Mouse (Mus musculus) lung, postnatal 0 days (tissue): Measurements from ENCODE around the gene Kansl1. TPM values are rescaled to one million over a fixed set of nuclear protein-coding genes. Genes with fewer than 3 reads are reported as not detected.

Experiments
- ATAC-seq: fragments of 200-750 bp; cut with Nextera tagmentation; 2 replicates; pipeline ENCODE4 v1.8.0; 2017; ENCODE audit warnings: moderate library complexity
- DNase-seq: peaks from one replicate; pipeline ENCODE4 v3.0.0-alpha.2; 2016; ENCODE audit warnings: low spot score
- H3K27ac ChIP-seq: fragments of 300-500 bp; sonication (generic); 2 replicates; pipeline ENCODE4 v1.5.1; 2014; ENCODE audit warnings: antibody characterized with exemption, mild to moderate bottlenecking, low read length, mixed read lengths
- H3K27me3 ChIP-seq: fragments of 300-500 bp; sonication (generic); replicated peaks from 2 replicates; pipeline ENCODE4 v1.6.1; 2014; ENCODE audit warnings: low read length, mixed read lengths; ENCODE audit not compliant: insufficient read depth
- H3K36me3 ChIP-seq: fragments of 300-500 bp; sonication (generic); 2 replicates; pipeline ENCODE4 v1.6.1; 2014; ENCODE audit warnings: low read length, mixed read lengths; ENCODE audit not compliant: insufficient read depth
- H3K4me1 ChIP-seq: fragments of 300-500 bp; sonication (generic); 2 replicates; pipeline ENCODE4 v1.6.1; 2014; ENCODE audit warnings: antibody characterized with exemption, low read depth, low read length, mixed read lengths; ENCODE audit not compliant: insufficient read depth
- H3K4me2 ChIP-seq: fragments of 300-500 bp; sonication (generic); replicated peaks from 2 replicates; pipeline ENCODE4 v1.6.1; 2014; ENCODE audit warnings: low read depth, mild to moderate bottlenecking, low read length, moderate library complexity, mixed read lengths
- H3K4me3 ChIP-seq: fragments of 300-500 bp; sonication (generic); 2 replicates; pipeline ENCODE4 v1.5.1; 2014; ENCODE audit warnings: low read depth, low read length
- H3K9ac ChIP-seq: fragments of 300-500 bp; sonication (generic); replicated peaks from 2 replicates; pipeline ENCODE4 v1.6.1; 2014; ENCODE audit warnings: low read depth, mild to moderate bottlenecking
- H3K9me3 ChIP-seq: fragments of 300-500 bp; sonication (generic); 2 replicates; pipeline ENCODE4 v1.6.1; 2016; ENCODE audit warnings: low read length, mixed read lengths
- CTCF ChIP-seq: IDR thresholded peaks from 2 replicates; pipeline ENCODE4 v1.5.1; 2016; ENCODE audit warnings: antibody characterized with exemption, mild to moderate bottlenecking
- EP300 ChIP-seq: IDR thresholded peaks from 2 replicates; pipeline ENCODE4 v1.6.1; 2016; ENCODE audit warnings: antibody characterized with exemption, mild to moderate bottlenecking, control low read depth
- WGBS: fragments of 180-500 bp; shearing (Covaris S2); extraction: QIAGEN DNeasy Blood & Tissue Kit; methylation state at CpG from one replicate; pipeline ENCODE4 v1.1.7; 2014; 5-methylcytosine and 5-hydroxymethylcytosine counted together
- polyA plus RNA-seq: library from polyadenylated mRNA; unstranded; fragments of >200 nt; fragmentation: Nextera tagmentation; extraction: Ambion mirVana; gene quantifications from 2 replicates; pipeline ENCODE4 v1.2.1, GENCODE M21; 2015

The Kansl1 gene
- polyA plus RNA-seq, 1 experiment from 2014 or later, result 11.0 TPM

DNA sequence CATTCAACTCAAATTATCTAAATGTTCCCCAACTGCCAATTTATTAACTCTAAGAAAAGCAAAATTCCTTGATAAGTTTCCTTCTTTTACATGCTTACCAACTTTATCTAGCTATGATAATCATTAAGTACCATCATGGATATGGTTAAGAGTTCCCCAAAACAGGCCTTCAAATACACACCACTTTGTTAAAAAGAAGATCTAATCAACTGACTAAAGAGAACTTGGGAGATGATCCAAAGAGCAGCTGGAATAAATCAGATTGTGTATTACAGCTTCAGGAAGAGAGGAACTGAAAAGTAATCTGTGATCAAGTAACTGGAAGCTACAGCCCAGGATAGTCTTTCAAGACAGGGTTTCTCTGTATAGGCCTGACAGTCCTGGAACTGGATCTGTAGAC, 36.4 kb downstream of the Kansl1 start:
- no peaks in the 10 kb centered on the region for H3K36me3 ChIP-seq
- no peaks in the 10 kb centered on the region for H3K9me3 ChIP-seq
- no peaks in the 10 kb centered on the region; the same call in 1 of the 2 replicates for H3K4me1 ChIP-seq
- ATAC-seq, result no peak
- no peak overlapping the region for H3K27ac ChIP-seq
- H3K4me2 ChIP-seq, result no peak overlapping the region
- no peak for TF ChIP-seq EP300
- TF ChIP-seq CTCF, result no peak
- no peak overlapping the region for H3K4me3 ChIP-seq
- H3K9ac ChIP-seq, result no peak overlapping the region
- H3K27me3 ChIP-seq, result no peaks in the 10 kb centered on the region
- peak; percentile 13 for DNase-seq

GRCm38 (mm10) chr11:104431807-104432206, 36.9 kb downstream of the Kansl1 start:
- Histone ChIP-seq H3K27me3 (no peaks in the 10 kb centered on the region), H3K36me3 (no peaks in the 10 kb centered on the region), H3K9me3 (no peaks in the 10 kb centered on the region), H3K27ac (no peak overlapping the region), H3K4me3 (no peak overlapping the region), H3K4me1 (no peaks in the 10 kb centered on the region; the same call in 1 of the 2 replicates), H3K4me2 (no peak overlapping the region), H3K9ac (no peak overlapping the region)
- TF ChIP-seq EP300 (no peak), CTCF (no peak)
- DNase-seq (no peak), ATAC-seq (no peak)
- WGBS, result 85% methylated on average over 1 of the region's 1 CpGs

GRCm38 (mm10) chr11:104424727-104425416, 43.8 kb downstream of the Kansl1 start:
- ATAC-seq (no peak), DNase-seq (peak; percentile 39)
- H3K4me3 ChIP-seq, result no peak overlapping the region
- no peaks in the 10 kb centered on the region for H3K27me3 ChIP-seq
- peaks cover 13% of the 10 kb centered on the region for H3K36me3 ChIP-seq
- no peak overlapping the region for H3K9ac ChIP-seq
- no peaks in the 10 kb centered on the region for H3K4me1 ChIP-seq
- no peak for TF ChIP-seq CTCF
- TF ChIP-seq EP300, result no peak
- H3K9me3 ChIP-seq, result no peaks in the 10 kb centered on the region
- WGBS, result 77% methylated on average over 16 of the region's 16 CpGs
- H3K27ac ChIP-seq, result no peak overlapping the region
- no peak overlapping the region for H3K4me2 ChIP-seq

DNA sequence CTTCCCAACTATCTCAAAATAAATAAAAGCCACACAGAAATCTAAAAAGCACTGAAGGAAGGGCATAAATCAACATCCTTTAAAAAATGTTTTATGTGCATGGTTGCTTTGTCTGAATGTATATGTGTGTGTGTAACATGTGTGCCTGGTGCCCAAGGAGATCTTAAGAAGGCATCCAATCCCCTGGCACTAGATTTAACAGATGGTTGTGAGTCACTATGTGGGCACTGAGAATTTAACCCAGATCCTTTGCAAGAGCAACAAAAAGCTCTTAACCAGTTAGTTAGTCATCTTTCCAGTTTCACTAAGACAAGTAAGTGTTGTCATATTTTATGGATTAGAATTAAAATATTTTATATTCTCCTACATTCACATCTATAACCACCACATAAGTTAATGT, 56.4 kb downstream of the Kansl1 start:
- H3K36me3 ChIP-seq, result no peaks in the 10 kb centered on the region

GRCm38 (mm10) chr11:104407391-104407790, 61.3 kb downstream of the Kansl1 start:
- 60% methylated on average over 2 of the region's 2 CpGs for WGBS
- Histone ChIP-seq H3K36me3 (no peaks in the 10 kb centered on the region), H3K27ac (no peak overlapping the region), H3K9ac (no peak overlapping the region), H3K9me3 (no peaks in the 10 kb centered on the region), H3K4me1 (no peaks in the 10 kb centered on the region), H3K4me2 (no peak overlapping the region), H3K4me3 (no peak overlapping the region), H3K27me3 (no peaks in the 10 kb centered on the region)
- TF ChIP-seq CTCF, result no peak
- TF ChIP-seq EP300, result 0 out of 2 replicates have a peak, but pooled peaks have one; percentile 6
- ATAC-seq (no peak), DNase-seq (no peak)

More for the DNA sequence above, 56.4 kb downstream of the Kansl1 start:
- Histone ChIP-seq H3K9ac (no peak overlapping the region), H3K4me1 (no peaks in the 10 kb centered on the region), H3K27me3 (no peaks in the 10 kb centered on the region), H3K4me3 (no peak overlapping the region), H3K9me3 (no peaks in the 10 kb centered on the region), H3K4me2 (no peak overlapping the region), H3K27ac (no peak overlapping the region)
- TF ChIP-seq CTCF (no peak), EP300 (no peak)
- DNase-seq (no peak), ATAC-seq (no peak)

DNA sequence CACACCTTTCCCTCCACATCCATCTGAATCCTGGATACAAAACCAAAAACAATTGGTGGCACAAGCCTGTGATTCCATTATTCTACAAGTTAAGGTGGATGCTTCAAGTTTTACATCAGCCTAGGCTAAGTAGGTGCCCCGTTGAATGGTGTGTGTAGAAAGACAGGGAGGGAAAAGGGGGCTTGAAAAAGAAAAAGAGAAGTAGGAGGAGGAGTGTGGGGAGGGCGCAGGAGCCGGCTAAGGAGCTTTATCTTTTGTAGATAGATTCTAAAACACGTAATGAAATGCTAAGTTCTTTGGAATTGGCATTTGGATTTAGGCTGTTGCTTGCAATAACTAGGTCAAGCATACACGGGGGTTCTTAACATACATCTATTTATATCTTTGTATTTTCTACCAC, 67.7 kb downstream of the Kansl1 start:
- 62% methylated on average over 5 of the region's 5 CpGs for WGBS
- H3K9me3 ChIP-seq, result no peaks in the 10 kb centered on the region
- H3K36me3 ChIP-seq, result no peaks in the 10 kb centered on the region
- H3K27ac ChIP-seq, result no peak overlapping the region
- TF ChIP-seq EP300 (no peak), CTCF (no peak)
- H3K27me3 ChIP-seq, result no peaks in the 10 kb centered on the region
- H3K4me1 ChIP-seq, result no peaks in the 10 kb centered on the region
- DNase-seq, result no peak
- no peak overlapping the region for H3K4me3 ChIP-seq
- no peak overlapping the region for H3K4me2 ChIP-seq
- ATAC-seq, result no peak
- H3K9ac ChIP-seq, result no peak overlapping the region
